Mouse (Mus musculus) forebrain, embryonic 15.5 days (tissue): ENCODE data around the gene Zfp420. TPM values are rescaled to one million over a fixed set of nuclear protein-coding genes. Genes with fewer than 3 reads are reported as not detected.

Experiments
- ATAC-seq: fragments of 200-750 bp; cut with Nextera tagmentation; replicated peaks from 2 replicates; pipeline ENCODE4 v1.8.0; 2017; ENCODE audit warnings: mild to moderate bottlenecking, moderate TSS enrichment, moderate library complexity
- H3K27ac ChIP-seq: fragments of 300-500 bp; sonication (generic); replicated peaks from 2 replicates; pipeline ENCODE4 v1.5.1; 2015; ENCODE audit warnings: mild to moderate bottlenecking, inconsistent platforms
- H3K27me3 ChIP-seq: fragments of 300-500 bp; sonication (generic); 2 replicates; pipeline ENCODE4 v1.6.1; 2015; ENCODE audit warnings: inconsistent platforms
- H3K36me3 ChIP-seq: fragments of 300-500 bp; sonication (generic); 2 replicates; pipeline ENCODE4 v1.6.1; 2015; ENCODE audit warnings: mild to moderate bottlenecking, inconsistent platforms
- H3K4me1 ChIP-seq: fragments of 300-500 bp; sonication (generic); 2 replicates; pipeline ENCODE4 v1.6.1; 2015; ENCODE audit warnings: inconsistent platforms
- H3K4me2 ChIP-seq: fragments of 300-500 bp; sonication (generic); replicated peaks from 2 replicates; pipeline ENCODE4 v1.6.1; 2015; ENCODE audit warnings: mild to moderate bottlenecking, inconsistent platforms
- H3K4me3 ChIP-seq: fragments of 300-500 bp; sonication (generic); 2 replicates; pipeline ENCODE4 v1.5.1; 2015; ENCODE audit warnings: mild to moderate bottlenecking, inconsistent platforms
- H3K9ac ChIP-seq: fragments of 300-500 bp; sonication (generic); replicated peaks from 2 replicates; pipeline ENCODE4 v1.6.1; 2015; ENCODE audit warnings: mild to moderate bottlenecking, inconsistent platforms
- H3K9me3 ChIP-seq: fragments of 300-500 bp; sonication (generic); 2 replicates; pipeline ENCODE4 v1.6.1; 2016; ENCODE audit warnings: inconsistent platforms
- WGBS: fragments of 180-500 bp; shearing (Covaris S2); methylation state at CpG from one replicate; pipeline ENCODE4 v1.1.7; 2015; ENCODE audit warnings: mixed read lengths; 5-methylcytosine and 5-hydroxymethylcytosine counted together
- polyA plus RNA-seq: library from polyadenylated mRNA; unstranded; fragments of >200 nt; fragmentation: Nextera tagmentation; extraction: Ambion mirVana; gene quantifications from 2 replicates; pipeline ENCODE4 v1.2.1, GENCODE M21; 2015

Zfp420 gene
- polyA plus RNA-seq, 1 experiment from 2014 or later, result 19.3 TPM

DNA sequence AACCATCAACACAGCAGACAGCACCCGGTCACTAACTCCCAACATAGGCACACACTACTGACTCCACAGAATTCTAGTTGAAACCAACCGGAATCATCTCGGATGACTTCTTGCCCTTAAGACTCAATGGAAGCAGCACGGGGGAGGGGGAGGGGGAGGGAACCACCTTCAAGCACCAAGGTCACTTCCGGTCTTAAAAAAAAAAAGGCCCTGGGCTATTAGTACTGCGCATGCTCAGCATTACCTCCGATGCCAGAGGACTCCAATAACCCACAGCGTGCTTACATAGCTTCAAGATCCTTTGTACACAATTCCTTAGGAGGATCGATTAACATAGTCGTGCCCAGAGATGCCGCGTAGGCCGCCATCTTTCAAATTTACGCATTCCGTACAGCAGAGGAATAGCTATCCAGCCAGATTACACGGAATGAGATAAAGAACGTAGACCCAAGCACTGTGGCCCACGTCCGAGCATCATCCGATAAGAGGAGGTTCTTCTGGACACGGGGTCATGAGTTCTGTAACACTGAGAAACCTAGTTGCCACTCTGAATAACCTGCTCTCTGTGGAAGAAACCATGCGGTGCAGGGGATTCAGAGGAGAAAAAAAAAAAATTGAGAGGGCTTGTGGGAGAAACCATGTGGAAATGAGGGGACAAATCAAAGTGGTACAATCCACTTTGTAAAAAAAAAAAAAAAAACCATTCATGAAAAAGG is 46.3 kb downstream of the Zfp420 start, which contains the start of gene Zfp27:
TSS of gene Zfp27 (minus strand) at position 607 of the 716 bp plus-strand sequence.
- peak within 1 kb of the TSS; percentile 66 for H3K4me2 ChIP-seq
- peak within 1 kb of the TSS; percentile 71 for H3K4me3 ChIP-seq
- peaks cover 20% of the 10 kb centered on the region for H3K36me3 ChIP-seq
- under 1% methylated on average over 22 of the region's 22 CpGs for WGBS
- peaks cover 38% of the 10 kb centered on the region for H3K4me1 ChIP-seq
- peak within 1 kb of the TSS; percentile 79 for H3K9ac ChIP-seq
- peak; percentile 87 for ATAC-seq
- H3K27me3 ChIP-seq, result no peaks in the 10 kb centered on the region
- no peaks in the 10 kb centered on the region for H3K9me3 ChIP-seq
- H3K27ac ChIP-seq, result peak within 1 kb of the TSS; percentile 99

- H3K4me2 ChIP-seq, result peak overlapping the region; percentile 66
- H3K9ac ChIP-seq, result peak overlapping the region; percentile 79
- peak overlapping the region; percentile 99 for H3K27ac ChIP-seq
- peaks cover 16% of the 10 kb centered on the region for H3K36me3 ChIP-seq
- peaks cover 39% of the 10 kb centered on the region for H3K4me1 ChIP-seq
- WGBS, result 10% methylated on average over 8 of the region's 8 CpGs
- peak overlapping the region; percentile 71 for H3K4me3 ChIP-seq
- H3K27me3 ChIP-seq, result no peaks in the 10 kb centered on the region
- no peaks in the 10 kb centered on the region for H3K9me3 ChIP-seq
- no peak for ATAC-seq
These were observed 46.9 kb downstream of the Zfp420 start for GRCm38 (mm10) chr7:29906682-29907058.

GRCm38 (mm10) chr7:29907206-29907605 is 47.4 kb downstream of the Zfp420 start:
- Histone ChIP-seq H3K4me2 (peak overlapping the region; percentile 66), H3K9ac (0 out of 2 replicates have a peak overlapping the region, but pooled peaks have one; percentile 79), H3K4me1 (peaks cover 39% of the 10 kb centered on the region), H3K9me3 (no peaks in the 10 kb centered on the region), H3K36me3 (peaks cover 20% of the 10 kb centered on the region; the same call in 1 of the 2 replicates), H3K27ac (peak overlapping the region; percentile 99), H3K27me3 (no peaks in the 10 kb centered on the region), H3K4me3 (no peak overlapping the region; the same call in 1 of the 2 replicates)
- 89% methylated on average over 5 of the region's 5 CpGs for WGBS
- ATAC-seq, result no peak

DNA sequence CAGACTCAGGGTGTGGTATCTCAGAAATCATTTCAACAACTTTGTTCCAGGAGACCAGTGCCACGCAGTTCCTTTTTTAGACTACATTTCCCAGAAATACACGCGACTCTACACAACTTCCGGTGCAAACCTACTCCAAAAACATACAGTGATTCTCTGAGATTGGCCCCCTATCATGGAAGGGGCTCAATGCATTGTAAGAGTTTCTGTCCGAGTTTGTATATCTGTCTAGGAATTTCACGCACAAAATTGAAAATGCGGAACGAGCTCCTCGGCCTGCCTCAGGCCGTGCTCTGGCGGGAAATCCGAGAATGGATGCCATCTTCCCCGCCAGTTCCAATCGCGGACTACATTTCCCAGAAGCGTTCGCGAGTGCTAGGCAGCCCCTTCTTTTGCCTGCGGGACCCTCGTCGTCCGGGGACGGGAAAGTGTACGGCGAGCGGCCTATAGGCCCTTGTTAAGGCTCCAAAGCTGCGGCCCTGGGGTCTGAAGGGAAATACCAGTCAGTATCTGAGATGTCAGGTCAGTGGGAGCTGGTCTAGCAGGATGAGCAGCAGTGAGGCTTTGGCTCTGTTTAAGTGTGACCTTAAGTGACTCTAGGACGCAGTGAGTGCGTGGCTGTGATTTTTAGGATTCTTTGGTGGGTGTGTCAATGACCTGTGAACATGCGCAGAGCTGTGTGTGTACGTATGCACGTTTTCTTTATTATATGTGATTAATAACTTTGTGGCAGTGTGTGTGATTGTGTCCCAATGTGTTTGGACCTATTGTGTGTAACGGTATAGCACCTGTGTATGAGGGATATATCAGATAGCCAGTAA is 48.6 kb downstream of the Zfp420 start, which contains the start of gene Zfp383:
TSS of gene Zfp383 (plus strand) at position 94 of the 821 bp plus-strand sequence.
- Histone ChIP-seq H3K9ac (peak within 1 kb of the TSS; percentile 79), H3K4me3 (peak within 1 kb of the TSS; percentile 93), H3K27ac (peak within 1 kb of the TSS; percentile 99), H3K27me3 (no peaks in the 10 kb centered on the region), H3K4me2 (peak within 1 kb of the TSS; percentile 66), H3K4me1 (peaks cover 39% of the 10 kb centered on the region), H3K9me3 (no peaks in the 10 kb centered on the region), H3K36me3 (peaks cover 20% of the 10 kb centered on the region)
- under 1% methylated on average over 33 of the region's 33 CpGs for WGBS
- ATAC-seq, result peak; percentile 88

DNA sequence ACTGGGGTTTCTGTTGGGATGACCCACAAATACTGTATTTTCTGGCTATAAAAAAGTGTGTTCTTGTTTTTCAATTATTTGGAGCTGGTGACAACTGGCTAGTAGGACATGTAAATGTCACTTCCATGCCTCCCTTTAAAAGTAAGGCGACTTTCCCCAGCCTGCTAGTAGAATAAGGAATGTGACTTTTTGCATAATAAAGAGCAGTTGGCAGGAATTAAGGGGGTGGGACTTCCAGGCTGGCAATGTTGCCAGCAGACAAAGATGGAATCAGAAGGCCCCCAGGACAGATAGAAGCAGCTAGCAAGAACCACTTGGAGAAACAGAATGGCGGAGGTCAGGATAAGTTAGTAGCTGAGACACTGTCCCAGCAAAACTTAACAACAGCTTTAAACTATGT is 50.5 kb downstream of the Zfp420 start:
- no peak overlapping the region for H3K9ac ChIP-seq
- H3K4me2 ChIP-seq, result 0 out of 2 replicates have a peak overlapping the region, but pooled peaks have one; percentile 55
- no peak for ATAC-seq
- no peaks in the 10 kb centered on the region for H3K27me3 ChIP-seq
- peaks cover 35% of the 10 kb centered on the region for H3K4me1 ChIP-seq
- WGBS, result 43% methylated on average over 2 of the region's 2 CpGs
- H3K36me3 ChIP-seq, result peaks cover 36% of the 10 kb centered on the region
- H3K27ac ChIP-seq, result no peak overlapping the region
- no peaks in the 10 kb centered on the region for H3K9me3 ChIP-seq
- H3K4me3 ChIP-seq, result no peak overlapping the region

DNA sequence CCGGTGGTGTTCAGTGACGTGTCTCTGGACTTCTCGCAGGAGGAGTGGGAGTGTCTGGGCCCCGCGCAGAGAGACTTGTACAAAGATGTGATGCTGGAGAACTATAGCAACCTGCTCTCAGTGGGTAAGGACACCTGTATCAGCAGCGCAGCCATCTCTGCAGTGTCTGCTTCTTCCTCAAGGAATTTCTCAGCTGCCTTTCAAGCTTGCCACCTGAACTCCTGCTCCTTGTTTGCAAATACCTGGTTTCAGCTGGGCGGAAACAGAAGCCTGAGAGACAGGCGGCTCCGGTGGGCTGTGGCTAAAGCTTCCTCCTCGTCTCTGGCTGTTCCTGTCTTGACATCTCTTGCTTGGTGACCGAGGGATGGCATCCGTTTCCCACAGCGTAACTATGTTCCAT is 52.4 kb downstream of the Zfp420 start:
- Histone ChIP-seq H3K4me1 (peaks cover 28% of the 10 kb centered on the region), H3K9ac (no peak overlapping the region), H3K36me3 (peaks cover 44% of the 10 kb centered on the region), H3K4me2 (no peak overlapping the region), H3K27ac (no peak overlapping the region), H3K27me3 (no peaks in the 10 kb centered on the region), H3K9me3 (no peaks in the 10 kb centered on the region), H3K4me3 (no peak overlapping the region)
- no peak for ATAC-seq
- WGBS, result 95% methylated on average over 13 of the region's 13 CpGs

DNA sequence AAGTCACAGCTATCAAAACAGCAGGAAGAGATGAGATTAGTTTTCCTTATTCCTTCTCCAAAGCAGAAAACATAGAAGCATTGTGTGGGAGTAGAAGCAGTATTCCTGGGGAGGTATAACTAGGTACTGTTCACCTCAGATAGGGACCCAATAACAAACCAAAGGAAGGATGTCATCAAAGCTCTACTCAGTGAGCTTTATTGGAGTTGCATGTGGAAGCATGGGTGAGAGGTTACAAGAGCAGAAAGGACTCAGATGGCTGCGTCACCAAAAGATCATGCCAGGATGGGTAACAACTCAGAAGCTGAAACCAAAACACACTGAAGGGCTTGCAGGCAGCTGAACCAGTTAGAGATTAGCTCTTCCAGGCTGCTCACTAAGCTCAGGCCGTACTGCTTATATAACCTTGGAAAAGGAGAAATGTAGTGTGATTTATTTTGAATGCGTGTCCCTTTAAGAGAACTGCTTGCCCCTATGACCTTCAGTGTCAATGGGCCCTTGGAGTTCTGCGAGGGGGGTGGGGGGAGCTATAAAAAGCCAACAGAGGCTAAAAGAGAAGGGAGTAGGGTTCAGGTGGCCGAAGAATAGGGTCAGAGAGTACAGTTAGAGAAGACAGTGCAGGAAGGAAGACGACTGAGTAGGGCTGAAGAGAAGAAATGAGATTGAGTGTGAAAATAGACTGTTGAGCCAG is 57.7 kb downstream of the Zfp420 start:
- Histone ChIP-seq H3K9ac (no peak overlapping the region), H3K36me3 (peaks cover 37% of the 10 kb centered on the region), H3K4me3 (no peak overlapping the region), H3K27me3 (no peaks in the 10 kb centered on the region), H3K27ac (no peak overlapping the region), H3K4me2 (no peak overlapping the region), H3K4me1 (no peaks in the 10 kb centered on the region), H3K9me3 (no peaks in the 10 kb centered on the region)
- 80% methylated on average over 6 of the region's 6 CpGs for WGBS
- no peak for ATAC-seq

DNA sequence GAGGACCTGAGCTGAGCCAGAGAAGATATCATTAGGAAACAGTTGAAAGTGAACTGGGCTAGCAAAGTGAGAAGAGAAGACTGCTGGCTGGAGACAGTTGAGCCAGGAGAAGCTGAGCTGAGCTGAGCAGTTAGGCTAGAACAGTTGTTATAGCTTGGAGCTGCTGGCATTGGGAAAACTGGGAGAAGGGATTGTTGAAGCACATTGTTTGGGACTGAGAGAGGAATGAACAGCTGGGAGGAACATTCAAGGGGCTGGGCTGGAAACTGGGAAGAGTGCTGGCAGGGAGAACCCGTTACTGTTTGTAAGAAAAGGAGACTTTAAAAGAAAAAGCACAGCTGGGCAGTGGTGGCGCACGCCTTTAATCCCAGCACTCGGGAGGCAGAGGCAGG is 58.3 kb downstream of the Zfp420 start:
- Histone ChIP-seq H3K36me3 (peaks cover 33% of the 10 kb centered on the region), H3K4me3 (no peak overlapping the region), H3K27ac (no peak overlapping the region), H3K9me3 (no peaks in the 10 kb centered on the region), H3K9ac (no peak overlapping the region), H3K27me3 (no peaks in the 10 kb centered on the region), H3K4me2 (no peak overlapping the region), H3K4me1 (no peaks in the 10 kb centered on the region)
- ATAC-seq, result no peak
- WGBS, result 84% methylated on average over 4 of the region's 4 CpGs

DNA sequence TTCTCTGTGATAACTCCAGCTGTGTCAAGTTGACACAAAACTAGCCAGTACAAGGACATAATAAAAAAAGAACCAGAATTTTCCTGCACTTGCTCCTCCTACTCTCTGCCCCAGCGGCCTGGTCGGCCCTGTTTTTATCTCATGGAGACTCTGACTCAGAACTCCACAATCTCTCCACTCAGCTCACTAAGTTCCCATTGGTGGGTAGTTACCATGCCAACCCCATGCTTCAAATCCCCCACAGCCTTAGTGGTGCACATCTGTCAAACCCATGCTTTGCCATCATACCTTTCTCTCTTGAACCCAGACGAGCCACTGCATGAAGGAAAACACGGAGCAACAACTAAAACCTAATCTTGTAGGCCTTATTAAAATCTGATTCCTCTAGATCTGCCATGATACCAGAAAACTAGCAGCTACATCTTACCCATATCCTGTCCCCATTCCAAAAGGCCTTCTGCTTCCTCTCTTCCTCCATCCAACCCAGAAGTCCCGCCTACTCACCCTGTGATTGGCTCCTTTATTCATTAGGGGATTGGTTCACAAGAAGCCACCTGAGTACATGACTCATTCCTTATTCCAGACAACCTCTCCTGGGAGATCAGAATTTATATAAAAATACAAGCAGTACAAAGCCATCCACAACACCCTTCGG is 61.8 kb downstream of the Zfp420 start:
- H3K4me2 ChIP-seq, result no peak overlapping the region
- no peaks in the 10 kb centered on the region for H3K27me3 ChIP-seq
- no peaks in the 10 kb centered on the region for H3K4me1 ChIP-seq
- H3K9me3 ChIP-seq, result no peaks in the 10 kb centered on the region
- H3K9ac ChIP-seq, result no peak overlapping the region
- WGBS, result 92% methylated on average over 6 of the region's 6 CpGs
- no peak overlapping the region for H3K4me3 ChIP-seq
- peaks cover 2% of the 10 kb centered on the region for H3K36me3 ChIP-seq
- ATAC-seq, result no peak
- no peak overlapping the region for H3K27ac ChIP-seq

DNA sequence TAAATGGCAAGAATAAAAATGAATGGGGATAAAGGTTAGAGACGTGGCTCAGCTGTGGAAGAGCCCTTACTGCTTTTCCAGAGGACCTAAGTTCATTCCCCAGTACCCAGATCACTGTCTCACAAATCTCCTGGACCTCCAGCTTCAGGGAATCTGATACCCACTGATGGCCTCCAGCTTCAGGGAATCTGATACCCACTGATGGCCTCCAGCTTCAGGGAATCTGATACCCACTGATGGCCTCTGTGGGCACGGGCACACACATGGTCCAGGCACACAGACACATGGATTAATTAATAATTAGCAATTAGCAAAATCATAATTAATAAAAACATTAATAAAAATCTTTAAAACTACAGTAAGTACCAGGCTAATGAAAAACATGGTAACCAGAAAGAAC is 63.0 kb downstream of the Zfp420 start:
- no peak overlapping the region for H3K4me2 ChIP-seq
- H3K27ac ChIP-seq, result no peak overlapping the region
- no peak for ATAC-seq
- H3K27me3 ChIP-seq, result no peaks in the 10 kb centered on the region
- no peaks in the 10 kb centered on the region for H3K36me3 ChIP-seq
- no peaks in the 10 kb centered on the region for H3K4me1 ChIP-seq
- no peak overlapping the region for H3K9ac ChIP-seq
- H3K4me3 ChIP-seq, result no peak overlapping the region
- WGBS, result 80% methylated on average over 2 of the region's 2 CpGs
- no peaks in the 10 kb centered on the region for H3K9me3 ChIP-seq
